Mouse (Mus musculus) liver, postnatal 0 days (tissue): ENCODE data around the gene Spib.

Source experiments
- CTCF ChIP-seq: sonication (generic); IDR thresholded peaks from 2 replicates; pipeline ENCODE4 v1.5.1; 2016; ENCODE audit warnings: antibody characterized with exemption, low read depth
- EP300 ChIP-seq: IDR thresholded peaks from 2 replicates; pipeline ENCODE4 v1.6.1; 2016; ENCODE audit warnings: antibody characterized with exemption, low read depth, mild to moderate bottlenecking

DNA sequence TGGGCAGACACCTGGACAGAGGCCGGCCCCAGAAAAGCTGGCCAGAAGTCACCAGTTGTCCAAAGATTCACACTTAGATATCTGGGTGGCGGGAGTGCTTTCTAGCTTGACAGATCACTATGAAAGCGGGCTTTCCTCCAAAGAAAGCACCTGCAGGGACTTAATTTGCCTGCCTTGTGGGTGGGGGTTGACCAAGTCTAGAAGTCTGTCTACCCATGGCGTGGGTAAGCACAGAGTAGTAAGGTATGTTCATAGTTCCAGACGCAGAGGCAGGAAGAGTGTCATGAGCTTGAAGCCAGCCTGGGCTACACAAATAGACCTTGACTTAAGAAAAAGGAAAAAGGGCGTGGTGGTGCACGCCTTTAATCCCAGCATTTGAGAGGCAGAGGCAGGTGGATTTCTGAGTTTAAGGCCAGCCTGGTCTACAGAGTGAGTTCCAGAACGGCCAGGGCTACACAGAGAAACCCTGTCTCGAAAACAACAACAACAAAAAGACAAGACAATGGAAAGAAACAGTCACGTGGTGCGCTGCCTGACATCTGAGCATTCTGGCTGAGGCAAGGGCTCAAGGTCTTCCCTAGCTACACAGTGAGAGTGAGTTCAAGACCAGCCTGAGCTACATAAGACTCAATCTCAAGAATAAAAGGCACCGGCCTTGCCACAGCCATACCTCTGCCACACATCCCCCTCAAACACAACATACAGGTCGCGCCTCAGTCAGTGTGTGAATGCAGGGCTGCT lies 5.3 kb downstream of the Spib start:
- TF ChIP-seq CTCF (no peak), EP300 (no peak)
